In genomic region chr7:19472403-19472802, GRCm38 (mm10) we compare ENCODE assay signal across 13 mouse cellular contexts. TPM values are rescaled to one million over a fixed set of nuclear protein-coding genes. Genes with fewer than 3 reads are reported as not detected.
DNase-seq lines count a peak whose midpoint lies in the region; ATAC-seq lines count a peak whose summit lies in the region.
"Had no signal": no experiment of that assay in that cellular context is flagged by ENCODE, and none has a peak within 500 bp of the region (broad histone marks: within the 10 kb centered on the region; RNA-seq: fewer than 3 reads in every experiment).

No protein-coding gene starts in this region.

- H3K27ac ChIP-seq in forebrain, embryonic 11.5 days (ENCODE audit: low read depth, low read length), result no peak overlapping the region
- H3K27ac ChIP-seq: heart, embryonic 13.5 days had no signal

- no peaks in the 10 kb centered on the region for H3K36me3 ChIP-seq in forebrain, embryonic 11.5 days (ENCODE audit: control insufficient read depth, insufficient read depth, low read length)
- H3K36me3 ChIP-seq: heart, embryonic 13.5 days had no signal

- H3K9ac ChIP-seq in forebrain, embryonic 11.5 days (ENCODE audit: low read length), result no peak overlapping the region
- H3K9ac ChIP-seq: heart, embryonic 13.5 days had no signal

- WGBS in forebrain, embryonic 11.5 days, result 50% methylated on average over 4 of the region's 4 CpGs

- ATAC-seq in forebrain, embryonic 11.5 days (replicated peaks; ENCODE audit: low FRiP score), result no peak

- peaks cover 66% of the 10 kb centered on the region for H3K27me3 ChIP-seq in forebrain, embryonic 11.5 days (ENCODE audit: control insufficient read depth, insufficient read depth, low read length)

- no peak overlapping the region for H3K4me3 ChIP-seq in forebrain, embryonic 11.5 days (ENCODE audit: low read depth, low read length)
- H3K4me3 ChIP-seq: erythroblast, embryonic 14.5 days; heart, embryonic 13.5 days had no signal

- DNase-seq in adrenal gland, adult (ENCODE audit: inconsistent age in 2 of 2, low spot score in 1 of 2), result peak; percentile 74 to 80
- DNase-seq in adrenal gland, postnatal 4 days (ENCODE audit: low spot score in 2 of 2), result no peak
- DNase-seq in adrenal gland, postnatal 14 days, result peak; percentile 70
- peak; percentile 80 for DNase-seq in kidney, postnatal 10 days
- peak; percentile 76 for DNase-seq in lung, postnatal 10 days
- no peak for DNase-seq in forebrain, embryonic 11.5 days (ENCODE audit: low spot score)
- no peak for DNase-seq in cerebellum, adult 11 months
- no peak for DNase-seq in layer of hippocampus, postnatal 10 days (ENCODE audit: low spot score in 2 of 2)
- DNase-seq: cerebellum, postnatal 10 days had no signal

- peaks cover 3% of the 10 kb centered on the region for H3K4me1 ChIP-seq in forebrain, embryonic 11.5 days (replicated peaks; ENCODE audit: control insufficient read depth, insufficient read depth, low read length)

- H3K4me2 ChIP-seq in forebrain, embryonic 11.5 days (ENCODE audit: low read depth, low read length, severe bottlenecking), result no peak overlapping the region
- H3K4me2 ChIP-seq: heart, embryonic 13.5 days; midbrain, embryonic 11.5 days had no signal

- H3K9me3 ChIP-seq in forebrain, embryonic 11.5 days (ENCODE audit: control insufficient read depth, low read length), result no peaks in the 10 kb centered on the region
- H3K9me3 ChIP-seq: heart, embryonic 13.5 days had no signal

RNA-seq across cellular contexts. Expression of gene Exoc3l2, which starts 9.3 kb away (rescaled TPM):
- total RNA-seq in adrenal gland, postnatal 4 days (2021), result 10 to 100 TPM; 26.7 to 28.7 TPM
- total RNA-seq in adrenal gland, postnatal 14 days (2021), result 21.8 and 22.0 TPM in 2 replicates
- polyA plus RNA-seq in forebrain, embryonic 11.5 days (2014; fragmentation: Nextera tagmentation; extraction: Ambion mirVana), result 1.2 and 1.4 TPM in 2 replicates
- total RNA-seq in layer of hippocampus, postnatal 10 days (2021), result 1 to 10 TPM in 1 of 2 experiments, under 1 TPM in 1; 0.69 to 1.1 TPM

RNA-seq across cellular contexts. Expression of gene Mark4, which starts 13.8 kb away (rescaled TPM):
- total RNA-seq in adrenal gland, postnatal 4 days (2021), result 10 to 100 TPM; 47.7 to 51.6 TPM
- total RNA-seq in adrenal gland, postnatal 14 days (2021), result 45.1 and 45.2 TPM in 2 replicates
- 11.0 and 13.2 TPM in 2 replicates for polyA plus RNA-seq in forebrain, embryonic 11.5 days (2014; fragmentation: Nextera tagmentation; extraction: Ambion mirVana)
- total RNA-seq in layer of hippocampus, postnatal 10 days (2021), result 100 to 1,000 TPM; 115 to 132 TPM

RNA-seq across cellular contexts. Expression of gene Bloc1s3, which starts 35.8 kb away (rescaled TPM):
- total RNA-seq in adrenal gland, postnatal 4 days (2021), result 1 to 10 TPM; 7.7 to 8.1 TPM
- 6.7 and 8.6 TPM in 2 replicates for total RNA-seq in adrenal gland, postnatal 14 days (2021)
- polyA plus RNA-seq in forebrain, embryonic 11.5 days (2014; fragmentation: Nextera tagmentation; extraction: Ambion mirVana), result 2.9 and 4.5 TPM in 2 replicates
- total RNA-seq in layer of hippocampus, postnatal 10 days (2021), result 1 to 10 TPM; 6.9 to 8.2 TPM

RNA-seq across cellular contexts. Expression of gene Trappc6a, which starts 35.8 kb away (rescaled TPM):
- 10 to 100 TPM; 67.0 to 76.7 TPM for total RNA-seq in adrenal gland, postnatal 4 days (2021)
- 69.4 and 71.2 TPM in 2 replicates for total RNA-seq in adrenal gland, postnatal 14 days (2021)
- polyA plus RNA-seq in forebrain, embryonic 11.5 days (2014; fragmentation: Nextera tagmentation; extraction: Ambion mirVana), result 43.7 and 54.1 TPM in 2 replicates
- 10 to 100 TPM; 22.3 to 24.6 TPM for total RNA-seq in layer of hippocampus, postnatal 10 days (2021)

RNA-seq across cellular contexts. Expression of gene Nkpd1, which starts 45.2 kb away (rescaled TPM):
- total RNA-seq in adrenal gland, postnatal 4 days (2021), result under 1 TPM; 0.17 to 0.28 TPM
- total RNA-seq in adrenal gland, postnatal 14 days (2021), result 0.15 and 0.83 TPM in 2 replicates
- 0.11 TPM in 1 of 2 replicates, not detected in the other for polyA plus RNA-seq in forebrain, embryonic 11.5 days (2014; fragmentation: Nextera tagmentation; extraction: Ambion mirVana)
- total RNA-seq in layer of hippocampus, postnatal 10 days (2021), result 1 to 10 TPM in 1 of 2 experiments, under 1 TPM in 1; 0.94 to 1.0 TPM
- polyA plus RNA-seq: heart, embryonic 13.5 days; midbrain, embryonic 11.5 days; stomach, embryonic 14.5 days had no signal

Comparison
In these comparisons a context has a peak if more than half of its experiments do, and no peak if none do; other contexts are left out.
1. DNase-seq: peak in adrenal gland, adult (2 of 2), adrenal gland, postnatal 14 days (single experiment), kidney, postnatal 10 days (single experiment) and lung, postnatal 10 days (single experiment); none in adrenal gland, postnatal 4 days (0 of 2), forebrain, embryonic 11.5 days (single experiment), cerebellum, adult 11 months (single experiment) and layer of hippocampus, postnatal 10 days (0 of 2).
2. RNA of gene Exoc3l2, which starts 9.3 kb away (total RNA-seq): 26.7 to 28.7 TPM in adrenal gland, postnatal 4 days and 21.8 to 22.0 TPM in adrenal gland, postnatal 14 days; 0.69 to 1.1 TPM in layer of hippocampus, postnatal 10 days; every median in the first group is over 10 times any median in the second.